Mouse (Mus musculus) kidney, adult 11 months (tissue): ENCODE results near the gene Tpi1.

ENCODE experiments used
- DNase-seq: peaks from one replicate; pipeline ENCODE4 v3.0.0; 2022

Gene Tpi1

GRCm38 (mm10) chr6:124768704-124769044 is 45.4 kb downstream of the Tpi1 start:
- no peak for DNase-seq

- DNase-seq: no peak
Observed at GRCm38 (mm10) chr6:124767920-124768703, 46.0 kb downstream of the Tpi1 start.

- DNase-seq: no peak
Observed at GRCm38 (mm10) chr6:124767536-124767919, 46.6 kb downstream of the Tpi1 start.

- no peak for DNase-seq
Observed at GRCm38 (mm10) chr6:124765951-124766350, 48.1 kb downstream of the Tpi1 start.
